12 mouse cellular contexts compared by ENCODE assay signal in genomic region chr6:122298223-122298609, GRCm38 (mm10). TPM values are rescaled to one million over a fixed set of nuclear protein-coding genes. Genes with fewer than 3 reads are reported as not detected.
A peak's percentile ranks its signal among the peaks of the same experiment; 100 is the strongest.
DNase-seq lines count a peak whose midpoint lies in the region; ATAC-seq lines count a peak whose summit lies in the region.
"Had no signal": no experiment of that assay in that cellular context is flagged by ENCODE, and none has a peak within 500 bp of the region (broad histone marks: within the 10 kb centered on the region; RNA-seq: fewer than 3 reads in every experiment).

No protein-coding gene starts in this region.

- H3K9ac ChIP-seq in hindbrain, embryonic 11.5 days (ENCODE audit: low read depth, low read length) = no peak overlapping the region; the same call in 1 of the 2 replicates
- no peak overlapping the region for H3K9ac ChIP-seq in embryonic facial prominence, embryonic 15.5 days
- no peak overlapping the region for H3K9ac ChIP-seq in hindbrain, embryonic 16.5 days (ENCODE audit: low read depth, low read length)
- peak overlapping the region; percentile 62; the same call in 1 of the 2 replicates for H3K9ac ChIP-seq in midbrain, embryonic 14.5 days (replicated peaks; ENCODE audit: low read length)

- H3K27ac ChIP-seq in hindbrain, embryonic 11.5 days (ENCODE audit: low read depth, low read length) = no peak overlapping the region
- H3K27ac ChIP-seq in hindbrain, embryonic 10.5 days = no peak overlapping the region
- no peak overlapping the region for H3K27ac ChIP-seq in embryonic facial prominence, embryonic 15.5 days (replicated peaks)
- H3K27ac ChIP-seq in hindbrain, embryonic 16.5 days (ENCODE audit: low read depth, low read length) = no peak overlapping the region
- peak overlapping the region; percentile 85; the same call in 1 of the 2 replicates for H3K27ac ChIP-seq in midbrain, embryonic 14.5 days (replicated peaks; ENCODE audit: low read depth, low read length)

- no peak overlapping the region for H3K4me2 ChIP-seq in hindbrain, embryonic 11.5 days (replicated peaks; ENCODE audit: low read depth, low read length)
- peak overlapping the region; percentile 64; the same call in 1 of the 2 replicates for H3K4me2 ChIP-seq in embryonic facial prominence, embryonic 15.5 days (replicated peaks)
- H3K4me2 ChIP-seq in hindbrain, embryonic 16.5 days (ENCODE audit: low read length) = peak overlapping the region; percentile 57; the same call in 1 of the 2 replicates
- peak overlapping the region; percentile 56 for H3K4me2 ChIP-seq in midbrain, embryonic 14.5 days (ENCODE audit: low read length)

- peak; percentile 36 for ATAC-seq in hindbrain, embryonic 11.5 days (ENCODE audit: low FRiP score)
- no peak for ATAC-seq in embryonic facial prominence, embryonic 15.5 days (ENCODE audit: insufficient number of reproducible peaks, low FRiP score, low TSS enrichment, low read depth)
- ATAC-seq in hindbrain, embryonic 16.5 days = 0 out of 2 replicates have a peak, but pooled peaks have one; percentile 21
- ATAC-seq in midbrain, embryonic 14.5 days (ENCODE audit: low FRiP score, low TSS enrichment) = no peak
- ATAC-seq in erythroblast, adult 5-6 weeks (replicated peaks; ENCODE audit: low FRiP score, poor library complexity, severe bottlenecking) = no peak

- no peaks in the 10 kb centered on the region for H3K9me3 ChIP-seq in hindbrain, embryonic 11.5 days (ENCODE audit: control insufficient read depth, low read length)
- no peaks in the 10 kb centered on the region for H3K9me3 ChIP-seq in hindbrain, embryonic 10.5 days
- no peaks in the 10 kb centered on the region for H3K9me3 ChIP-seq in embryonic facial prominence, embryonic 15.5 days (replicated peaks)
- no peaks in the 10 kb centered on the region for H3K9me3 ChIP-seq in hindbrain, embryonic 16.5 days (ENCODE audit: control insufficient read depth, low read length)
- H3K9me3 ChIP-seq in midbrain, embryonic 14.5 days (ENCODE audit: control insufficient read depth, low read length) = no peaks in the 10 kb centered on the region

- H3K4me3 ChIP-seq in hindbrain, embryonic 11.5 days (ENCODE audit: low read depth, low read length) = no peak overlapping the region
- H3K4me3 ChIP-seq in hindbrain, embryonic 10.5 days = no peak overlapping the region
- no peak overlapping the region for H3K4me3 ChIP-seq in embryonic facial prominence, embryonic 15.5 days (replicated peaks)
- H3K4me3 ChIP-seq in hindbrain, embryonic 16.5 days (ENCODE audit: low read length) = no peak overlapping the region
- no peak overlapping the region for H3K4me3 ChIP-seq in midbrain, embryonic 14.5 days (replicated peaks; ENCODE audit: low read depth, low read length)

- no peaks in the 10 kb centered on the region for H3K36me3 ChIP-seq in hindbrain, embryonic 11.5 days (ENCODE audit: control insufficient read depth, insufficient read depth, low read length)
- H3K36me3 ChIP-seq in hindbrain, embryonic 10.5 days = no peaks in the 10 kb centered on the region
- H3K36me3 ChIP-seq in embryonic facial prominence, embryonic 15.5 days = no peaks in the 10 kb centered on the region
- no peaks in the 10 kb centered on the region for H3K36me3 ChIP-seq in hindbrain, embryonic 16.5 days (ENCODE audit: control insufficient read depth, insufficient read depth, low read length)
- H3K36me3 ChIP-seq in midbrain, embryonic 14.5 days (ENCODE audit: control insufficient read depth, insufficient read depth, low read length) = no peaks in the 10 kb centered on the region

- intact Hi-C loops in left cerebral cortex, postnatal 36 days (cut with DNase I) = no loop called here

- no peaks in the 10 kb centered on the region for H3K27me3 ChIP-seq in hindbrain, embryonic 11.5 days (ENCODE audit: control insufficient read depth, insufficient read depth, low read length)
- 0 out of 2 replicates have a peak, but pooled peaks cover 2% of the 10 kb centered on the region for H3K27me3 ChIP-seq in hindbrain, embryonic 10.5 days (ENCODE audit: insufficient read depth, poor library complexity, severe bottlenecking)
- H3K27me3 ChIP-seq in embryonic facial prominence, embryonic 15.5 days = no peaks in the 10 kb centered on the region
- no peaks in the 10 kb centered on the region for H3K27me3 ChIP-seq in hindbrain, embryonic 16.5 days (replicated peaks; ENCODE audit: control insufficient read depth, insufficient read depth, low read length)
- no peaks in the 10 kb centered on the region for H3K27me3 ChIP-seq in midbrain, embryonic 14.5 days (ENCODE audit: control insufficient read depth, insufficient read depth, low read length)

- WGBS in hindbrain, embryonic 11.5 days = 51% methylated on average over 4 of the region's 4 CpGs
- 49% methylated on average over 4 of the region's 4 CpGs for WGBS in hindbrain, embryonic 10.5 days
- 46% methylated on average over 3 of the region's 4 CpGs for WGBS in embryonic facial prominence, embryonic 15.5 days
- WGBS in hindbrain, embryonic 16.5 days = 56% methylated on average over 4 of the region's 4 CpGs
- 48% methylated on average over 4 of the region's 4 CpGs for WGBS in midbrain, embryonic 14.5 days

- no peak for DNase-seq in hindbrain, embryonic 11.5 days (ENCODE audit: low spot score)
- no peak for DNase-seq in hindbrain, embryonic 10.5 days (ENCODE audit: low spot score)
- DNase-seq in midbrain, embryonic 14.5 days = no peak
- DNase-seq in cerebellum, postnatal 14 days = no peak
- DNase-seq in left cerebral cortex, postnatal 36 days (ENCODE audit: low spot score in 2 of 2) = no peak
- DNase-seq: gastrocnemius, adult 2 months; layer of hippocampus, adult 9-11 months had no signal

- no peaks in the 10 kb centered on the region for H3K4me1 ChIP-seq in hindbrain, embryonic 11.5 days (replicated peaks; ENCODE audit: control insufficient read depth, insufficient read depth, low read length)
- peaks cover 12% of the 10 kb centered on the region for H3K4me1 ChIP-seq in hindbrain, embryonic 10.5 days (replicated peaks)
- H3K4me1 ChIP-seq in embryonic facial prominence, embryonic 15.5 days = 0 out of 2 replicates have a peak, but pooled peaks cover 4% of the 10 kb centered on the region
- H3K4me1 ChIP-seq in hindbrain, embryonic 16.5 days (ENCODE audit: control insufficient read depth, insufficient read depth, low read depth, low read length) = peaks cover 5% of the 10 kb centered on the region; the same call in 1 of the 2 replicates
- peaks cover 8% of the 10 kb centered on the region; the same call in 1 of the 2 replicates for H3K4me1 ChIP-seq in midbrain, embryonic 14.5 days (ENCODE audit: control insufficient read depth, insufficient read depth, low read length)

RNA-seq across cellular contexts. Expression of gene M6pr, which starts 10.3 kb away (rescaled TPM):
- 84.4 and 91.4 TPM in 2 replicates for polyA plus RNA-seq in hindbrain, embryonic 11.5 days (2014; fragmentation: Nextera tagmentation; extraction: Ambion mirVana)
- 78.8 and 91.0 TPM in 2 replicates for polyA plus RNA-seq in hindbrain, embryonic 10.5 days (2016; fragmentation: Nextera tagmentation; extraction: Ambion mirVana)
- 88.2 and 94.8 TPM in 2 replicates for polyA plus RNA-seq in embryonic facial prominence, embryonic 15.5 days (2015; fragmentation: Nextera tagmentation; extraction: Ambion mirVana)
- polyA plus RNA-seq in hindbrain, embryonic 16.5 days (2015; fragmentation: Nextera tagmentation; extraction: Ambion mirVana) = 51.8 and 53.1 TPM in 2 replicates
- 40.2 and 60.9 TPM in 2 replicates for polyA plus RNA-seq in midbrain, embryonic 14.5 days (2014; fragmentation: Nextera tagmentation; extraction: Ambion mirVana)
- total RNA-seq in erythroblast, adult 5-6 weeks (2015; ENCODE audit: low replicate concordance) = 53.2 and 57.5 TPM in 2 replicates
- 71.4 and 102 TPM in 2 replicates for total RNA-seq in erythroblast, adult 5-6 weeks (2017; ENCODE audit: low replicate concordance)
- 10 to 100 TPM; 67.7 to 69.8 TPM for total RNA-seq in left cerebral cortex, postnatal 36 days (2021)

RNA-seq across cellular contexts. Expression of gene Klrg1, which starts 15.5 kb away (rescaled TPM):
- 0.20 and 0.28 TPM in 2 replicates for polyA plus RNA-seq in hindbrain, embryonic 11.5 days (2014; fragmentation: Nextera tagmentation; extraction: Ambion mirVana)
- 0.21 TPM in 1 of 2 replicates, not detected in the other for polyA plus RNA-seq in hindbrain, embryonic 10.5 days (2016; fragmentation: Nextera tagmentation; extraction: Ambion mirVana)
- polyA plus RNA-seq in embryonic facial prominence, embryonic 15.5 days (2015; fragmentation: Nextera tagmentation; extraction: Ambion mirVana) = not detected in 2 replicates
- polyA plus RNA-seq in hindbrain, embryonic 16.5 days (2015; fragmentation: Nextera tagmentation; extraction: Ambion mirVana) = 0.99 and 1.1 TPM in 2 replicates
- polyA plus RNA-seq in midbrain, embryonic 14.5 days (2014; fragmentation: Nextera tagmentation; extraction: Ambion mirVana) = 0.92 and 1.0 TPM in 2 replicates
- total RNA-seq in erythroblast, adult 5-6 weeks (2015; ENCODE audit: low replicate concordance) = 0.77 TPM in 1 of 2 replicates, not detected in the other
- not detected in 2 replicates for total RNA-seq in erythroblast, adult 5-6 weeks (2017; ENCODE audit: low replicate concordance)
- total RNA-seq in left cerebral cortex, postnatal 36 days (2021) = under 1 TPM in 1 of 2 experiments, not detected in 1; 0.30 TPM
- total RNA-seq: gastrocnemius, adult 2 months; hematopoietic stem cell, adult 5-6 weeks had no signal
- polyA plus RNA-seq: liver, embryonic 16.5 days had no signal

RNA-seq across cellular contexts. Expression of gene Phc1, which starts 42.1 kb away (rescaled TPM):
- 33.6 and 36.7 TPM in 2 replicates for polyA plus RNA-seq in hindbrain, embryonic 11.5 days (2014; fragmentation: Nextera tagmentation; extraction: Ambion mirVana)
- polyA plus RNA-seq in hindbrain, embryonic 10.5 days (2016; fragmentation: Nextera tagmentation; extraction: Ambion mirVana) = 25.9 and 29.7 TPM in 2 replicates
- polyA plus RNA-seq in embryonic facial prominence, embryonic 15.5 days (2015; fragmentation: Nextera tagmentation; extraction: Ambion mirVana) = 17.6 and 19.6 TPM in 2 replicates
- 21.1 and 27.2 TPM in 2 replicates for polyA plus RNA-seq in hindbrain, embryonic 16.5 days (2015; fragmentation: Nextera tagmentation; extraction: Ambion mirVana)
- 43.3 and 46.7 TPM in 2 replicates for polyA plus RNA-seq in midbrain, embryonic 14.5 days (2014; fragmentation: Nextera tagmentation; extraction: Ambion mirVana)
- total RNA-seq in erythroblast, adult 5-6 weeks (2015; ENCODE audit: low replicate concordance) = 1.7 and 15.9 TPM in 2 replicates
- total RNA-seq in erythroblast, adult 5-6 weeks (2017; ENCODE audit: low replicate concordance) = 0.34 and 1.5 TPM in 2 replicates
- 10 to 100 TPM; 60.1 to 62.5 TPM for total RNA-seq in left cerebral cortex, postnatal 36 days (2021)

Comparison
In these comparisons a context has a peak if more than half of its experiments do, and no peak if none do; other contexts are left out.
1. ATAC-seq: peak in hindbrain, embryonic 11.5 days (single experiment) and hindbrain, embryonic 16.5 days (single experiment); none in embryonic facial prominence, embryonic 15.5 days (single experiment), midbrain, embryonic 14.5 days (single experiment) and erythroblast, adult 5-6 weeks (single experiment).